Mouse (Mus musculus) embryo, embryonic 9.5 days (tissue): ENCODE measurements at regions not wholly inside any gene's neighbourhood (a gene's known extent, or its start where the extent isn't known, plus 50 kb on each side); places are given as distances from the start of the nearest gene placed in this dataset.

Experiments used
- DNase-seq: peaks from one replicate; pipeline ENCODE4 v3.0.0-alpha.2; 2017; ENCODE audit errors: extremely low spot score

DNA sequence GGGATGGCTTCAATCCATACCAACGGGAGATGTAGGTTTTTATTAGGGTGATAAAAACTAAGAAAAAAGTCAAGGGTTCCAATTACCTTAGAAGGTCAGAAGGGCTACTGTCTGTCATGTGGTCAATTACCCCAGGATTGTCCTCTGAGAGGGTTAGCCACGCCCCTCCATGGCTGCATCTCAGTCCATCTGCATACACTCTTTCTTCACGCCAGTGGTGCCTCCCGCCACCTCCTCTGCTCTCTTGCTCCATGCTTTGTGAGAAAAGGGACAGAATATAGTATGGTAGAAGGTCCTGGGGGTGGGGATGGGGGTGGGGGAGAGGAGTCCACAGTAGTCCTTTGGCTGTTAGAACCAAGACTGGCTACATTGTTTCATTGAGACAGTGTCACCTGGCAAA, 96.1 kb upstream of the Podxl start:
- no peak for DNase-seq

- no peak for DNase-seq
These were observed 94.8 kb upstream of the Podxl start for GRCm38 (mm10) chr6:31658447-31659199.

GRCm38 (mm10) chr6:31650791-31651476, 87.2 kb upstream of the Podxl start:
- DNase-seq = no peak

DNA sequence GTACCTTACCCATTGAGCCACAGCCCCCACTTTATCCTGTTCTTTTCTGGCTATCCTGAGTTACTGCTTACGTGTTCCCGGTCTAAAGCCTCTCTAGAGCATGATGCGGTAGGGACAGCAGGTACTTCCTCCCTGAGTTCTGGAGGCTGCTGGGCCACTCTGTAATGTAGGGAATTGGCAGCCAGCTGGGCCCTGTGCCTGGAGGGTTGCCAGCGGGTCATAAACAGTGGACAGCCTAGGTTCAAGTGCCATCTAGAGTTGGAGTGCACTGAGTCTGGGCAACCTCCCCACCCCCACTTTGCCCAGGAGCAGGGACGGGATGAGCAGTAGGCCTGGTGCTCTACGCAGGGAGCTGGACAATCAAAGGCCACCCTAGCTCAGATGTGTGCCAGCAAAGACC, 81.5 kb upstream of the Podxl start:
- DNase-seq = no peak

DNA sequence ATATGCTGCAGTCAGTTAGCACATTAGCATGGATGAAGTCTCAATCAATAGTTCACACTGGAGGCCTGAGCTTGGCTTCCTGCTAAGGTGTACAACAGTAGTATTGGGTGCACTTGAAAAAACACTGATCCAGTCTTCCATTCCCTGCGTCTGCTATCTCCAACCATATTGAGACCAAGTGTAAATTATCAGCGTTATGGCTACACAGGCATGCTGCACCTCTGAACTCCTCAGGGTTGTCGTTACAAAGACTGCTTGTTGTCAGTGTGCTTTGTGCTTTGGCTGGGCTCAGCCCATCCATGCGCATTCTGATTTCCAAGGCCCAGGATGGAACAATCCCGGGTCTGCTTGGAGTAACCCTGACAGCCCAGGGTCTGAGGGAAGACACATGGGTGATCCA, 80.7 kb upstream of the Podxl start:
- no peak for DNase-seq

- peak; percentile 56 for DNase-seq
These were observed 78.7 kb upstream of the Podxl start for GRCm38 (mm10) chr6:31642451-31642942.

GRCm38 (mm10) chr6:31640745-31641144, 77.0 kb upstream of the Podxl start:
- no peak for DNase-seq

GRCm38 (mm10) chr6:31639460-31639859, 75.7 kb upstream of the Podxl start:
- peak; percentile 77 for DNase-seq

DNA sequence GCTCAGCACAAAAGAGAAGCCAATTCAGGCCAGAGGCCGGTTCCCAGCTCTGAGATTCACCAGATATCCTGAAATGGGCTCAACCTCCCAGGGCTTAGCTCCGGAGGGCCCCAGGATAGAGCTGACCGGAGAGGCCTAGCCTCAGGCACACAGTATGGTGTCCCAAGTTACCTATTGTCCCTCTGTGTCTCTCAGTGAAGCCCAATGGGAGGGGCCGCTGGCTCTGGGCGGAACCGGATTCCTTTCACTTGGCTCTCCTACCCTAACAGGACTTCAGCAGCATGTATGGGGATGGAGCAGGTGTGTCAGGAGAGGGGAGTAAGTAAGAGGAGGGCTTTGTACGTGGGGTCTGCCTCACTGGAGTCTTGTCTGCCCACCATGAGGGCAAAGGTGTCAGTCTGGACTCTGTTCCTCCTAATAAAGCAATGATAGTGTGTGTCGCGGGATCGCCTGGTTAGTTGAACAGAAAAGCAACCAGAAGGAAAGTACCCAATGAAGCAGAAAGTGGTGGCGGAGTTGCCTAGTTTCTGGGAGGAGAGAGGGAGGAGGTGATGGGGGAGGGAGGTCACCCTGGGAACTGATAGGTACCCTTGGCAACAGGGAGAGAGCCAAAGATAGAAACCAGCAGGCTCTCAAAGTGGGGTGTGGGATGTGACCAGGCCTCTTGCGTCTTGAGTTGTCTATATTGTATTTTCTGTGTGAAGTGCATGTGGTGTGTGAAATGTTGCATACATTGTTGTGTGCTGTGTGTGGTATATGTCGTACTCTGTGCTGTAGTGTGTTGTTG, 74.8 kb upstream of the Podxl start:
- DNase-seq = peak; percentile 20

- DNase-seq = peak; percentile 35
These were observed 73.7 kb upstream of the Podxl start for GRCm38 (mm10) chr6:31637371-31638052.

DNA sequence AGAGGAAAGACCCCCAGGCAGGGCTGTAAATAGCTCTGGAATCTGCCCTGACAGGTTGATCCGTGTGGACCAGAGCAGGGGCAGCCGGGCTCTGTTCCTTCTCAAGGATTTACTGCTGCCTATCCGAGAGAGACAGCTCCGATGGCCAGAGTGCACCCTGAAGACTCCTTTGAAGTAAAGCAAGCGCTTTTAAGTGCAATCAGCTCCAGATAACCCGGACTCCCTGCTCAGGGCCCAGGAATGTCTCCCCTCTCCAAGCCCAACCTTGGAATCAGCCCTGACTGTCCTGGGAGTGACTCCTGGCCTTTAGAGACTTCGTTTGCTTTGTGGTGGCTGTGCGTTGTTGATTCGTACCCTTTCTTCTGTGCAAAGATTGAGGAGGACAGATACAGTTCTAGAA, 73.2 kb upstream of the Podxl start:
- peak; percentile 58 for DNase-seq

DNA sequence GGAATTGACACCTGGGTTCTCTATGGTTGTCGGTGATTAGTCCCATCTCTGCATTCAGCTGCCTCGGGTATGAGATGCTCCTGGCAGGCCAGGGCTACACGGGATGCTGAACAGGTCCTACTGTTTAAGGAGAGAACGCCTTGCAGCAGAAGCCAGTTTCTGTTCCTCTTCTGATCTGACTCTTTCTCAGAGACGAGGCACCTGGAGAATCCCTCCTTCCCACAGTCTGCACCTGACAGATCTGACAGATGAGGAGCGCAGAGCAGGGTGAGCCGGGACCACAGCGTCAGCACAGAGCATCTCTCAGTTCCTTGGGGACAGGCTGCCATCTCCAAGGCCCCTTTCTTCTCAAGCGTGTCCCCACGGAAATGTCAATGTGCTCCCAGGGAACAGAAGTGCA, 68.7 kb upstream of the Podxl start:
- DNase-seq = no peak

GRCm38 (mm10) chr6:31630009-31630408, 66.2 kb upstream of the Podxl start:
- DNase-seq = no peak

DNA sequence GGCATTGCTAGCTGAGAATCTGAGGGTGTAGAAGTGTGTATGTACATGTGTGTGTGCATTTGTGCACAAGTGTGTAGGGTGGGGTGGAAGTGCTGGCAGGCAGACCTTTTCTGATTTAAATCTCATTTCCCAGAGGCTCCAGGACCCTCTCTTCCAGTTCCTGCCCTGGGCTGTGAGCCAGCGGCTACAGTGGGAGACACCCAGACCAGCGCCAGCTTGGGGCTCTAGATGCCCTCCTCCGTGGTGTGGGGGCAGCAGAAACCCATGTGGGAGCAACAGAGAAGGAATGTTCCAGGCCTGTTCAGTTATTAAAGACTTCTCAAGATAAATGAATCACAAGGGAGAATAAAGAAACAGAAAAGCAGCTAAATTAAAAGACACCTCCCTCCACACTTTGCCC, 64.1 kb upstream of the Podxl start:
- no peak for DNase-seq

DNA sequence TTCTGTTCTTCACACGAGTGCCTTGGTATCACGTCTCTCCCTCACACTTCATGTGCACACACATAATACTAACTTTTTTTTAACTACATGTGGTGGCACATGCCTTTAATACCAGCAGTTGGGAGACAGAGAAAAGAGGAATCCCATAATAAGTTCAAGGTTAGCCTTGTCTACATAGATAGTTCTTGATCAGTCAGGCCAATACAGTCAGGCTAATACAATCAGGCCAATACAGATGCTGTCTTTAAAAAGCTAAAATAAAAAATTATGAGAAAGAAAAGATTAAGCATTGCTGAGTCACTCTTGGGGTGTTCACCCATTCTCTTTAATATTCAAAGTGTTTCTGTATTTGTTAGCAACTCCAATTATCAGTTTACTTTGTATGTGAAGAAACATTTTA, 61.3 kb upstream of the Podxl start:
- no peak for DNase-seq

GRCm38 (mm10) chr6:31624374-31624773, 60.6 kb upstream of the Podxl start:
- no peak for DNase-seq

DNA sequence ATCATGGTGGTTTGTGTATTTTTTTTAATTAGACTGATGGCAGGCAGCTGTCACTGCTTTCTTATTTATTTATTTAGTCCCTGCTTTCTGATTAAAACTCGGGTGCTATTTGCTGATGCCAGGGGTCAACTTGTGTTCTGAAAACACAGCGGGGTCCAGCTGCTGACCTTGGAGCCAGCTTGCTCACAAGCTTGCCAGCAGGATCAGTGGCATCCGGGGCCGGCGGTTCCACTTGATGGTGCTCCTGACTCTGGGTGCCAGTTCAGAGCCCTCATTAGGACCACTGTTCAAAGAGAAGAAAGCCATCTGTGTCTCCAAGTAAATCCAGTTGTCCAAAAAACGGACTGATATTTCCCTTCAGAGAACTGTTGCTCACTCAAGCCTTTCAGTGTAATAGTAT, 57.2 kb upstream of the Podxl start:
- no peak for DNase-seq

DNA sequence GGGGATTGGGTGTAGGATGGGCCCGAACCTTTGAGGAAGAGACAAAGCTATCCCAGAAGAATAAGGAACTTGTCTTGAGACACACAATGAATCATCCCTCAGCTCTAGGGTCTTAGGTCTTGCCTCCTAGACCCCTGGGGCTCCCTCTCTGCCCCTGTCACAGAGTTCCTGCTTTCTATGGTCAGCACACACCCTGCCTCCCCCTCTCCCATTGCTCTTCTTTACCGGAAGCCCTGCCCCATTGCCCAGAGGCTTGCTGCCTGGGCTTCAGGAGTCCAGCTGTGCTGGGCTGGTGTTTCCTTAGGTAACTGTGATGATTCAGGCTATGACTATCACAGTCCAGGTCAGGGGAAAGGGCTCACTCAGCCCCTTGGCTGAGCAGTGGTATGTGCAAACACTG, 55.1 kb upstream of the Podxl start:
- no peak for DNase-seq

DNA sequence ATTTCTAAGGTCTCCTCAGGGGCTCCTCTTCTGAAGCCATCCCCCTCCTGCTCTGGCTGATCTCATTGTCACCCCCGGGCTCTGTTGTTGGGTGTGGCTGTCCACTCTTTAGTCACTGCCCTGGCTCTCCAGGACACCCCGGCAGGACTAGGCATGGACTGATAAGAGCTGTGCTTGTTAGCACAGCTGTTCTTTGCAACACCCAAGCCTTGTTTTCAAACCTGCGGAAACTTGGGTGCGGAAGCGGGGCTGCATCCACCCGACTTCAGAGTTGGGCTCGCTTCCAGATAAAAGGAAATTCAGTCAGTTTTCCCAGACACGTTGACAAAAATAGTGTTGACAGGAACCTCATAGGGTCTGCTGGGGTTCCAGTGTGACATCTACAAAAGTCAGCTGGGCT, 53.6 kb upstream of the Podxl start:
- no peak for DNase-seq

GRCm38 (mm10) chr6:31615426-31615970, 51.7 kb upstream of the Podxl start:
- no peak for DNase-seq

- DNase-seq = no peak
These were observed 50.8 kb upstream of the Podxl start for GRCm38 (mm10) chr6:31614563-31614962.
